Mouse (Mus musculus): ENCODE results near the gene Myo1d.

DNA sequence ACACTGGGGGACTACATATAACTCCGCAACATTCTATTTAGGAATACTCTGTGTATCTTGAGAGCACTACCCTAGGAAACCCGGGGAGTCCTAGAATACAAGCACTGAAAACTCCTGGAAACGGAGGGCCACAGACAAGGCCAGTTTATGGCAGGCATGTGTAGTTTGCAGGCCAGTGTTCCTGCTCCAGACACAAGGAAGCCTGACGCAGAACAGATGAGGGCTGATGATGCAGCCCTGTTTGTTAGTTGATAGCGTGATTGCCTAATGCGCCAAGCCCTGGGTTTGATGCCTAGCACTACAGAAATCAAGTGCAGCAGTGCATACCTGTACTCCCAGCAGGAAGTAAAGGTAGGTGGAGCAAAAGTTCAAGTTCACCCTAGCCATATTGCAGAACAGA is 1.7 kb downstream of the Myo1d start:
- TF ChIP-seq CTCF (IDR thresholded peaks at IDR 0.05; ENCODE audit: low read depth) (no peak), EP300 (optimal IDR thresholded peaks at IDR 0.05) (no peak)
